Mouse (Mus musculus) monocyte, adult 2 months (primary cell): ENCODE results near the gene Acsm4.
"Not testable (repeated sequence)": the region's sequence is repeated elsewhere in the genome, so short reads cannot be mapped to it uniquely, and the experiment has no call there.

Source experiments
- DNase-seq, 2 experiments: peaks; one replicate each; pipeline ENCODE4 v3.0.0; 2022; ENCODE audit warnings: low spot score in 2 of 2, low read depth in 1 of 2

Gene Acsm4

DNA sequence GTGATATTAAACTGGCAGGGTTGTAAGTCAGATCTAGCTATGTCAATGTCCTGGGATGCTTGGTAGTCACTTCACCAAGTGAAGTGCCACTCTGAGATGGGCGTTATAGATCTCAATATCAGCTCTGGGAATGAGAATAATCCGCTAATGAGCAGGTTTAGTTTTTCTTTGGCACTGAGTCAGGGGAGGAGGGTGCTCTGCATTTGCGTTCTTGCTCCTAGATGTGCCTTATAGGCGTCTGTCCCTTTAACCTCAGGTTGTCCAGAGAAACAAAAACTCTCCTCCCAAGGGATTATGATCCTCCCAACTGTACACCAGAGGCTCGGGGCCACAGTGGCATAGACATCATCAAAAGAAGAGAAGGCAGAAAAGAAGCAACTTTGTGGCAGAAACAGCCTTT is at the start of gene Acsm4:
Gene Acsm4, plus strand, starts transcription at position 301 of the 400 bp plus-strand sequence.
- no peak for DNase-seq

DNA sequence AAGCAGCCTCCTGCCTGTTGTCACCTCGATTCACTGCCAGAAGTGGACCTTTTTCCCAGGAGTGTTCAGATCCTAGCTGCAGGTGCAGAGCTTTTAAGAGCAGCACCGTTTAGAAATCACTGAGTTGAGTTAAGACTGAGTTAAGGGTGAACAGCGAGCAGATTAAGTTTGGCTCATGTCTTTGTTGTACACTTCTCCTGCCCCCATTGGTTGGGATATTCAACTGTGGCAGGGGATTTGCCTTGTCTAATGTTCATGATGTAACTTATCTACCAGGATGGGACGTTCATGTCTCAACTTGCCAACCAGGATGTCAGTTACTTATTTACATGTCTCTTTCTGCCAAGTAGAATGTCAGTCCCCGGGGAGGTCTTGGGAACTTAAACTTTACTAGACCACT is 47.5 kb upstream of the Acsm4 start:
- no peak for DNase-seq

DNA sequence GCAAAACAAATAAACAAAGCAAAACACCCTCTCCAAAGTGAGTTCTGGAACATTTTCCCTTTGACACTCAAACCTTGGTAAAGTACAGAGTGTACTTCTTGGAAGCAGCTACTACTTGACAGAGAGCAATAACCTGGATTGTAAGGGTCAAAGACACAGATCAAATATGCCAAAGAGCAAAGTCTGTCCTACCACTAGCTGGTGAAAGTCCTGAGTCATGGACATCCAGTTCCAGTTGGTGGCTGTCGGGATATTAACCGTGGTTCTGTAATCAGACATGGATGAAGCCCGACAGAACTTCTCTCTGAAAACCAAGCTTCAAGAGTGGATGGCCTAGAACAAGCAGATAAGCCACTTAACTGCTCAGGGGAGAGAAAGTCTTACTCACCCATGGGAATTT is 21.9 kb upstream of the Acsm4 start:
- DNase-seq: no peak

DNA sequence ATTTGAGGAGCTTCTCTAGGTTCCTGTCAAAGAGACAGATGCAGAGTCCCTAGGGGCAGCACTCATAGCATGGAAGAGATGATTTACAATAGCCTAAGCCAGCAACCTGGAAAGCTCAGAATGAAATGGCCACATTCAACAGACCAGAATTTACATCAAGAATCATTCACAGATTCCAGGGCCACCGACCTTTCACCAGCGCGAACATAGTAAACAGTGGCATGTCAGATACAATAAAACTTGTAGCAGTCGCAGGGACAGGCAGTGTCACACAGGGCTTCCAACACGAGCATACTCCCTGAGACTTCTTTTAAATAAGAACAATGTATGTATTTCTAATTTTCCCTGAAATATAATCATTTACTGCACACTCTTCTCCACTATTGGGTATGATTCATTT is 19.4 kb upstream of the Acsm4 start:
- DNase-seq: no peak

DNA sequence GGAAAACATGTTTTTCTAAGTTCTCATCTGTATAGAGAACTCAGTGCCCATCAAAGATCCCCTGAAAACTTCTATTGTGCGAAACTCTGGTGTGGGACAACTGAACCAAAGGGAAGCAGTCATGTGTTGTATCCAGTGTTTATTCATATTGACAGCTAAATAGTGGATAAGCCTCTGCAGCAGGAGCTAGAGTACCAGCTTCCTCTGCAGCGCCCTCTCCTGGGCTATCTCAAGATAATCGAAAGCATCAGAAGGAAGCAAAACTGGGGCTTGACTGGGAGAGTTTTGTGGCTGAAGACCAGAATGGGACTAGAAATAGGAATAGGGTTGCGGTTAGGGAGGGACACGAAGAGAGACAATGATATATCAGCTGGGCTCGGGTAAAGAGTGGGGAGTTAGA is 18.9 kb upstream of the Acsm4 start:
- DNase-seq: no peak

DNA sequence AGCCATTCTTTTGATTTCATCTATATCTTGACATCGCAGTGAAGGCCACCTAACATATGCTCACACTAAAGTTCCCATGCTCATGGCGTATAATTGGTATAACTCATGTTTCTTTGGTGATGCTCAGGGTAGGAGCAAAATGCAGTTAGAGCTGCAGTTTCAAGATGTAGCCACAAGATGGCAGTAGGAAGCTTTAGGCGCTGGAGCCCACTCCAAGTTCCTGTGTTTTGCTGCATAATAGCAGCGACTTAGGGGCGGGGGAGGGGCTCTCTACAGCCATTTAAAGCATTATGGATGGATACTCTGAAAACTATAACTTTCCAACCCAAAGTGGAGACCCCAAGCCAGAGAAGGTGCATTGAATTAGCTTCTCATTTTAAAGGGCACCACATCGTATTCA is 16.4 kb upstream of the Acsm4 start:
- no peak for DNase-seq

DNA sequence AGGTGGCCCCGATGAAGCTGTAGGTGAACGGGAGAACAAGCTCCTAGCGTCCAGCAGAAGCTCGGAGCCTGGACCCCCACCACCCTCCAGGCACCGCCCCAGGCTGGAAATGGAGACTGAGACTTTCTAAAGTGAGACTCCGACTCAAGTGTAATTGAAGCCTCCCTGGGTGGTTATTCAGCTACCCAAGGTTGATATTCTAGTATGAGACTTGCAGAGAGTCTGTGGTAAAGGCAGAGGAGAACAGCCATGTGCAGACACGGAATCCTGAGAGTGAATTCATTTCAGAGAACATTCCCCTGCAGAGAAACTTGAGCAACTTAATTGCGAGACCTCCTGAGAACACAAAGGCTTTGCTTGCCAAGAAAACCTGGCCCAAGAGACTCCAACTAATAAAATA is 9.7 kb upstream of the Acsm4 start:
- no peak for DNase-seq

DNA sequence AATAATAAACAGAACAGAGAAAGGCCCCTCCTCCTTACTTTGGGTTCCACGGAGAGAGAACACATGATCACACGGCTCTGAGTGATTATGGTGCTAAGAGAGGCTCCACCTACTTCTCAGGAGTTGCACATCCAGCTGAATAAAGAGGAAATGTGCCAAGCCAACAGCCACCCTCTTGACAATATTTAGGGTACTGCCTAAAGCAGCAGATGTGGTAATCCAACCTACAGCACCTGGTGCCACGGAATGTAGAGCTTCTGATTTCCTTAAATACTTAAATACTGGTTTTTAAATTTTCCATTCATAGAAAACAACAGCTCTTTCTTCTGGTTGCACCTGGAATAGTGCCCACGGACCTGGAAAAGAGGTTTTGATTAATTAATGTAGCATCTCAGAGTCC is 7.1 kb upstream of the Acsm4 start:
- no peak for DNase-seq

DNA sequence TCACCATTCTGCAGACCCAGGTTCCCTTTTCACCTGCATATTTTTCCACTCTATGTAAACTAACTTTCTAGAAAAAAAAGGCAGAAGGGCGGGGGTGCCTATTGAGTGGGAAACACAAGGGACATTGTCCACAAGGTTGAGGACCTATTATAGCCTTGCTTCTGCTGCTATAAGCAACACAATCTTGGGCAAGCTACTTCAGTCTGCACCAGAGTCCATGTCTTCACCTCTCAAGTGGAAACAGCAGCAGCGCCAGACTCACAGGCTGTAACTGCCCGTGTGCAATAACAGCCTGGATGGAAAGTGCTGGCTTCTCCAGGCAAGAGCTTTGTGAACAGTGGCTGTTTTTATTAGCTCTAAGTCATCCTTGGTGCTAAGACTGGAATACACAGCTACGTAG is 2.5 kb downstream of the Acsm4 start:
- DNase-seq: no peak

DNA sequence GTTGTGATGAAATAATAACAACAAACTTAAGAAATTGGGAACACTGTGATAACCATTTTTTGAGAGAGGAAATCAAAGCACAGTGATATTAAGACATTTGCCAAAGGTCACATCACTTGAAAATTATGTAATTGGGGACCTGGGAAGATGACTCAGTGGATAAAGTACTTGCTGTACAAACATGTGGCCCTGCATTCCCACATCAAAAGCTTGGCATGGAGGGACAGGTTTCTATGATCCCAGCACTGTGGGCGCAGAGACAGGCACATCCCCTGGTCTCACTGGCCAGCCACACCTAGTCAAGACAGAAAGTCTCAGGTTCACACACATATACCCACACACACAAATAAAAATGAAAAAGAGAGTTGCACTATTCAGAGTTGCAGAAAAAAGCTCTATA is 5.1 kb downstream of the Acsm4 start:
- DNase-seq: no peak

DNA sequence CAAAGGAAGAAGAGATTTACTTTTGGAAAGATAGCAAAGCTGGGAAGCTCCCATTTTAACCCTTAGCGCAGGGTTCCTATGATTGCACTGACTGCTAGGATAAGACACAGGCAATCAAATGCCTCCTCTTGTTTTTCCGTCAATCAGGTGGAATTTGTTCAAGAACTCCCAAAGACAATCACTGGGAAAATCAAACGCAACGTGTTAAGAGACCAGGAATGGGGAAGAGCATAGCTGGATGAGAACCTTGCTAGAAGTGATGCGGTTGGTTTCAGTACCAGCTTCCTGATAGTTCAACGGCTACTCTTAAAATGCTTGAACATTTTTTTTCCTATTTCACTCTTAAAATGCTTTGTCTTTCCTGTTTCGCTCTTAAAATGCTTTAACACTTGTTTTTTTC is 24.3 kb downstream of the Acsm4 start:
- DNase-seq: no peak

DNA sequence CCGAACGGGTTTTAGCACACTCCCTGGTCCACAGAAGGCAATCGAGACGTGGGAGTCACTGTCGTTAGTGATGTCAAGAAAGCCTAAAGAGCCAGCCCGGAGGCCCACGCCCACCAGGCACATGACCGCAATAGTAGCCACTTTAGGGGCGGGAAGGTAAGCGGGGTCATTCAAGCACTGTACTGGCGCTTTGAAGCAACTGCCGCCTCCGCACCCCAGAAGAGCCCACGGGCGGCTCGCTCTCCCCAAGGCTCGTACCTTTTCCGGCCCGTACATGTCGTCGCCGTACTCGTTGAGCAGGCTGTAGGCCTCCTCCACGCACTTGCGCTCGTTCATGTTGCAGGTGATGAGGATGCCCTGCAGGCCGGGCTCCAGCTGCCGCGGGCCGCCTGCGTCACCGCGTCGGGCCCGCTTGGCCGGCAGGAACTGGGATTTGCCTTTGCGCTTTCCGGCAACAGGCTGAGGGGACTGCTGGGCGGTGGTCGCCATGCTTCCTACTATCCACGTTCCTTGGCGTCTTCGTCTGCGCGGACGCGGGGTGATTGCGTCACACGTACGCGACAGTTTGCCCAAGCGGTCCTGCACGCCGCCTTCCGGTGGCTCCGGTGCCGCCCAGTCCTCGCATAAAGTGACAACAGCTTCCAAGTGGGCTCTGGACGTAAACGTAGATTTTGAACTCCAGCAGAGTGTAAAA is 30.6 kb downstream of the Acsm4 start, which contains the start of gene Thumpd1:
Gene Thumpd1, minus strand, starts transcription at position 546 of the 694 bp plus-strand sequence.
- DNase-seq: peak; percentile 61 to 82

DNA sequence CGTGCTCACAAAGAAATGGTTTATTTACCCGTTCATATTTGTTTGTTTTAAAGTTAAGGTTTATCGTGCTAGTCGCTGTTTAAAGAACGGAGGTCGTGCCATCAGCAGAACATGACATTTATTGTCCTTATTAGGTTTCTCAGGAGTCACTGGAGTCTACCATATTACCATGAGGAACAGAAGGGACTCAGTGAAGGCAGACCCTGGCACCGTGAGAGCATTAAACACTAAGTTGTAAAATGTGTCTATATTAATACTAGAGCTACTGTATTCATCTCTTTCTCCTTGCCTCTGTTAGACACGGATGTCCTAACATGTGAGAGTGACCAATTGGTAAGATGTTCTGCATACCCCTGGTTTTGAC is 31.1 kb downstream of the Acsm4 start:
- no peak for DNase-seq

DNA sequence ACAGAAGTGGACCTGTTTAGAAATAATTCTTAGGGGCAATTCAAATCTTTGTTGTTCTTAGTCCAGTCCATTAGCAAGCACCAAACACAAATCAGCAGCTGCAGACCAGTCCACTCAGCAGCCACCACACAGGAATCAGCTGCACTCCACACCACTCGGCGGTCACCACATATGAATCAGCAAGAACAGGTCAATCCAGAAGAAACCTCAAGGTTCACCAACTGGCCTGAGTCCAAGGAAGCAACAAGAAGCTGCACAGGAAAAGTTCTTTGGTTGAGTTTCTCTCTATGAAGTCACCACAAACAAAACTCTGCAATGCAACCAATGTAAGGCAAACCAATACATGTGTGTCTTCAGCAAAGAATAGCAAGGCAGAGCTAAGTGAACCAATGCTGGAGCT is 37.8 kb downstream of the Acsm4 start:
- DNase-seq: no peak

DNA sequence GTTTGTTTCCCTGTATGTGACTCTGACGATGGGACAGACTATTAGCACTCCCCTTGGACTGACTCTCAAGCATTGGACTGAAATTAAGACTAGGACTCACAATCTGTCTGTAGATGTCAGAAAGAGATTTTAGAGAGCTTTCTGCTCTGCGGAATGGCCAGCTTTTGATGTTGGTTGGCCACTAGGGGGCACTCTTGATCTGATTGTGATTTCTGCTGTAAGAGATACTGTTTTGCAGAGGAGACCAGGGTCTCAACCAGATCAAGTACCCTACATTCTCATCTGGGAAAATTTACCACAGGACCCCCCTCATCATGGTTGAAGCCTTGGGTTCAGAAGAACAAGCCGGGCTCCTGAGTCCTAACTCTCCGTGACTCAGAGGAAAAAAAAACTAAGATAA is 41.4 kb downstream of the Acsm4 start:
- DNase-seq: not testable (repeated sequence)

DNA sequence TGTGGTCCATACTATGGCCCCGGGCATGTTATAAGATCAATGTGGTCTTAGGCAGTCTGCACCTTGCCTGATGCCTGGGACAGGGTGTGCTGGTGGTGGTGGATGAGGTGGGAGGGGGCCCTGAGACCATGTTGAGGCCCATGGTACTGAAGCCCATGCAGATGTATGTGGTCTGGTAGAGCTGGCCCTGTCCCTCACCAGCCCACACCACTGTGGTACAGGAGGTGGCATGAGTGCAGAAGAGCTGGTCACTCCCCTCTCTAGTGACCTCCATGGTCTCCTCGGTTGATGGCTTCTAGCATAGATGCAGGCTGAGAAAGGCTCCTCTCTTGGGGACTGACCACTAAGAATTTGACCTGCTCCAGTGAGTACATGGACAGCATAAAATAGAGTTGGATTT is 49.1 kb downstream of the Acsm4 start:
- DNase-seq: no peak

DNA sequence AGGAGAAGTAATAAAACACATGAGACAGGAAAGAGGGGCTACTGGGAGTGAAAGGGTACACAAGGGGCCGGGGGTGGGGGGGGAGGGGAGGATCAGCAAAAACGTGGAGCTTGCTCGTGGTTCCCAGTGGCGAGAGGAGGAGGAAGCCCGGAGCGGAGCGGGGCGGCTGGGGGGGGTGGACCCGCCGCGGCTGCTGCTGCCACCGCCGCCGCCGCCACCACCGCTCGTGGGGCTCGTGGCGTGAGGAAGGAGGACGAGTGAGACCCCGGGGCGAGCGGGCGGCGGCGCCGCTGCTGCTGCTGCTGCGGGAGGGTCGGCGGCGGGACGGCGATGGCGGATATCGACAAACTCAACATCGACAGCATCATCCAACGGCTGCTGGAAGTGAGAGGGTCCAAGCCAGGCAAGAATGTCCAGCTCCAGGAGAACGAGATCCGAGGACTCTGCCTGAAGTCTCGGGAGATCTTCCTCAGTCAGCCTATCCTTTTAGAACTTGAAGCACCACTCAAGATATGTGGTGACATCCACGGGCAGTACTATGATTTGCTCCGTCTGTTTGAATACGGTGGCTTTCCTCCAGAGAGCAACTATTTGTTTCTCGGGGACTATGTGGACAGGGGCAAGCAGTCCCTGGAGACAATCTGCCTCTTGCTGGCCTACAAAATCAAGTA is 50.1 kb downstream of the Acsm4 start:
- DNase-seq: not testable (repeated sequence)

DNA sequence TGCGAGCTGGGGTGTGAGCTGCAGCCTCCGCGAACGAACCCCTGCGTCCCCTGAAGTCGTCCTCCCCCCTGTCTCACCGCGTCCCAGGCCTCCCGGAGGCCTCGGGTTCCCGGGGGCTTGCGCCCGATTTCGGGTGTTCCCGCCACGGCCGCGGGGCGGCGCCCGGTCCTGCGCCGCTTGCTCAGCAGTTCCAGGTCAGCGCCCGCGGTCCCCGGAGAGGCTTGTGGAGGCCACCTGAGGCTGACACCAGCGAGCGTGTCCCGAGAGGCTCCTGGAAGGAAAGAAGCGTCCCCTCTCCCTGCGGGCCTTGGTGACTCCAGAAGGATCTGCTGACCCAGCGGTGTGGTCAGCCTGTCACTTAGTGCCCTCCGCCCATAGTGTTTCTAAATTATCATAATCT is 54.5 kb downstream of the Acsm4 start:
- DNase-seq: no peak

DNA sequence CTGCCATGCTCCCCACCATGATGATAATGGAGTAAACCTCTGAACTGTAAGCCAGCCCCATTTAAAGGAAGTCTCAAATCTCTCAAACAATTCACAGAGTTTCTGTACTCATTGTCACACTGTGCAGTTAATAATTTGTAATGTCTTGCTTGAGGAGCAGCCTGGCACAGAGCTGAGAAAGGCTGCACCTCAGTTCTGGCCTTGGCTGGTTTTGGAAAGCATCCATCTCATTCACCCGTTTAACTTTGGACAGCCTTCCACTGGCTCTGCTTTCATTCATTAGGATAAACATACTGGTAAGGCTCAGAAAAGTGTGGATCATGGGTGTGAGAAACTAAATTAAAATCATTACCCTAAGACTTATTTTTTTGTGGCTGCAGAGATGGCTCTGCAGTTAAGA is 56.0 kb downstream of the Acsm4 start:
- DNase-seq: no peak

DNA sequence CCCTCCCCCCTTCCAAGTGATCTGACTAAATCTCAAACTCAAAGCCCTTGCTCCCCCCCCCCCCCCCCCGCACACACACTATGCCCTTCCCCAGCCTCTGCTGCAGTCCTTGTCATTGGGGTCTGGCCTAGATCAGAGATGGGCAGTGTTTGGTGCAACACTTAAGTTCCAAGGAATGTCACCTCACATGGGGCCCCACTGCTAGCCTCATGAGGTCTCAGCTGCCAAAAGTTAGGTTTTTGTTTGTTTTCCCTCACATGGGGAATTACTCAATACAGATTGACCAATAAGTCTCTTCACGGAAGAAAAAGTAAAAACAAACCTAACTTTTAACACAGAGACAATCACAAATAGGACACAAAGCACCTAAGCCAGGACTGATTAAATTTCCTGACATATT is 58.9 kb downstream of the Acsm4 start:
- DNase-seq: no peak

DNA sequence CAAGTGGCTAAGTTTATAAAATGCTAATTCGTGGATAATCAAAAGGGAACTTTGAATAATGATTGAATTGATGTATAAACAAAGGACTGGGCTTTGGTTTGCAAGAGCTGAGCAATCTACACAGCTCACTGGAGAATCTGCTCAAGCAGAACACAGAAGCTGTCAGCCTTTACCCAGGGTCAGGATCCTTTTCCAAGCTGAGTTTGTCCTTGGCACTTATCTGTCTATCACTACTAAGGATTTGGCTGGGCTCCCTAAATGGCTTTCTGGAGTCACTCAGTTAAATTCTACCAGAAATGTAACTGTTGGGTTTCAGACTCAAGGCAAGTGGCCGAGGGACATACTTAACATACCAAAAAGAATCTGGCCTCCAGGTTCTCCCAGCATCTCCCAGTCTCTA is 60.1 kb downstream of the Acsm4 start:
- no peak for DNase-seq

DNA sequence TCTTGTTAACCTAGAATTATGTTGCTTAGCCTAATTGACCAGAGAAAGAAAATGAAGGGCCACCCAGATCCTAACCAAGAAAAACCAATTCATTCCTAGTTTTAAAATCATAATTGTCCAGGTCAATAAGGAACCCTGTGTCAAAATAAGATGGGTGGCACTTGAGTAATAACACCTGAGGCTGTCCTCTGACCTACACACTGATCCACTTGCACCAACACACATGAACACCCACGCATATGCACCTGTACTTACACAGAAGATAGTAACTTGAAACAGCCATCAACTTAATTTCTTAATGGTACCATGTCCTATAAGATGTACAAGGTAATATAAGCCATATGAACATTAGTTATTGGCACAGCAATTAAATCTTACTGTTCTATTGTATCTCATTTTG is 63.9 kb downstream of the Acsm4 start:
- no peak for DNase-seq

DNA sequence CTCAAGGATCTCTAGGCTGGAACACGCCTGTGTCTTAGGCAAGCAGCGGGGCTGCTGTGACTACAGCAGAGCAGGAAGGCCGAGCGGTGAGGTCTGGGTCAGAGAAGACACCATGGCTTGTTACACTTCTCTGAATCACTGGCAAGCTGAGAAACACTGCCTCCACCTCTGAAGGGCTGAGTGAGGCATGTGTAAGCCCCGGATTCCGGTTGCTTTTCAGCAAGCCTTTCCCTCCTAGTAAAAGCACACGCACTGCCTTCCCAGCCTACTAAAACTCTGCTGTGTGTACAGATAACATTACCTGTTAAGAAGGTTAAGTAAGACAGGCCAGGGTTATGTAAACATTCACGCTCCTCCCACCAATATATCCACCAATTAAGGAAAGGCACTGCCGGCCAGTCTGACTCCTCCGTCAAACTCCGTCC is 70.7 kb downstream of the Acsm4 start, which contains the start of gene Acsm3:
Gene Acsm3, plus strand, starts transcription at position 397 of the 425 bp plus-strand sequence.
- DNase-seq: no peak
